Mouse (Mus musculus) layer of hippocampus, adult 2 months (tissue): Measurements from ENCODE around the gene Spock3. TPM values are rescaled to one million over a fixed set of nuclear protein-coding genes. Genes with fewer than 3 reads are reported as not detected.

Source experiments
- DNase-seq, 2 experiments: peaks; one replicate each; pipeline ENCODE4 v3.0.0; 2022; ENCODE audit warnings: low spot score in 2 of 2
- H3K27ac ChIP-seq: fragments of 200-600 bp; 2 replicates; pipeline ENCODE4 v1.8.1; 2022
- H3K4me3 ChIP-seq: fragments of 200-600 bp; 2 replicates; pipeline ENCODE4 v1.8.1; 2022; ENCODE audit warnings: mild to moderate bottlenecking
- CTCF ChIP-seq: fragments of 200-600 bp; conservative IDR thresholded peaks from 2 replicates; pipeline ENCODE4 v1.8.1; 2022; ENCODE audit warnings: antibody characterized with exemption, mild to moderate bottlenecking, moderate library complexity
- total RNA-seq, 2 experiments: library from RNA; stranded (reverse); gene quantifications; 2 replicates each; pipeline ENCODE4 v1.2.3; 2021

Gene Spock3
- total RNA-seq, 2 experiments from 2014 or later, result 56.5 to 60.8 TPM

GRCm38 (mm10) chr8:63169956-63170355 is 219.1 kb downstream of the Spock3 start:
- H3K4me3 ChIP-seq, result no peak overlapping the region
- DNase-seq, result no peak
- no peak overlapping the region for H3K27ac ChIP-seq
- no peak for TF ChIP-seq CTCF

- H3K27ac ChIP-seq, result no peak overlapping the region
- TF ChIP-seq CTCF, result no peak
- no peak overlapping the region for H3K4me3 ChIP-seq
- no peak for DNase-seq
These were observed 230.5 kb downstream of the Spock3 start for GRCm38 (mm10) chr8:63181272-63181671.

- H3K4me3 ChIP-seq, result no peak overlapping the region
- no peak for TF ChIP-seq CTCF
- H3K27ac ChIP-seq, result no peak overlapping the region
- no peak for DNase-seq
These were observed 308.1 kb downstream of the Spock3 start for GRCm38 (mm10) chr8:63258812-63259385.

- Histone ChIP-seq H3K27ac (no peak overlapping the region), H3K4me3 (no peak overlapping the region)
- no peak for TF ChIP-seq CTCF
- DNase-seq, result no peak
These were observed 311.7 kb downstream of the Spock3 start for GRCm38 (mm10) chr8:63262516-63262915.

GRCm38 (mm10) chr8:63335366-63335765 is 384.6 kb downstream of the Spock3 start:
- Histone ChIP-seq H3K4me3 (no peak overlapping the region), H3K27ac (no peak overlapping the region)
- no peak for DNase-seq
- TF ChIP-seq CTCF, result no peak

- TF ChIP-seq CTCF, result no peak
- no peak for DNase-seq
- H3K4me3 ChIP-seq, result no peak overlapping the region
- no peak overlapping the region for H3K27ac ChIP-seq
These were observed 417.8 kb downstream of the Spock3 start for GRCm38 (mm10) chr8:63368580-63368979.

- no peak for DNase-seq
- Histone ChIP-seq H3K27ac (no peak overlapping the region), H3K4me3 (no peak overlapping the region)
- no peak for TF ChIP-seq CTCF
These were observed 446.9 kb downstream of the Spock3 start for GRCm38 (mm10) chr8:63397659-63398058.
